Mouse (Mus musculus) hindbrain, embryonic 14.5 days (tissue): ENCODE measurements around the gene Carmil2. TPM values are rescaled to one million over a fixed set of nuclear protein-coding genes. Genes with fewer than 3 reads are reported as not detected.

Experiments
- ATAC-seq: fragments of 200-750 bp; cut with Nextera tagmentation; 2 replicates; pipeline ENCODE4 v1.8.0; 2017; ENCODE audit warnings: moderate number of reproducible peaks, mild to moderate bottlenecking, moderate TSS enrichment, moderate library complexity; ENCODE audit not compliant: low FRiP score
- DNase-seq: peaks from one replicate; pipeline ENCODE4 v3.0.0-alpha.2; 2015; ENCODE audit warnings: low spot score
- H3K27ac ChIP-seq: fragments of 300-500 bp; sonication (generic); 2 replicates; pipeline ENCODE4 v1.5.1; 2014; ENCODE audit warnings: mild to moderate bottlenecking, moderate library complexity
- H3K27me3 ChIP-seq: fragments of 300-500 bp; sonication (generic); 2 replicates; pipeline ENCODE4 v1.6.1; 2014; ENCODE audit warnings: mild to moderate bottlenecking, low read length, mixed read lengths; ENCODE audit not compliant: control insufficient read depth, insufficient read depth
- H3K36me3 ChIP-seq: fragments of 300-500 bp; sonication (generic); replicated peaks from 2 replicates; pipeline ENCODE4 v1.6.1; 2014; ENCODE audit not compliant: control insufficient read depth, insufficient read depth
- H3K4me1 ChIP-seq: fragments of 300-500 bp; sonication (generic); replicated peaks from 2 replicates; pipeline ENCODE4 v1.6.1; 2014; ENCODE audit warnings: antibody characterized with exemption, low read length, mixed read lengths; ENCODE audit not compliant: control insufficient read depth, insufficient read depth
- H3K4me2 ChIP-seq: fragments of 300-500 bp; sonication (generic); replicated peaks from 2 replicates; pipeline ENCODE4 v1.6.1; 2014; ENCODE audit warnings: mild to moderate bottlenecking, moderate library complexity
- H3K4me3 ChIP-seq: fragments of 300-500 bp; sonication (generic); replicated peaks from 2 replicates; pipeline ENCODE4 v1.5.1; 2014; ENCODE audit warnings: mild to moderate bottlenecking, low read length
- H3K9ac ChIP-seq: fragments of 300-500 bp; sonication (generic); 2 replicates; pipeline ENCODE4 v1.6.1; 2014
- H3K9me3 ChIP-seq: fragments of 300-500 bp; sonication (generic); 2 replicates; pipeline ENCODE4 v1.6.1; 2016; ENCODE audit warnings: low read length; ENCODE audit not compliant: control insufficient read depth
- WGBS: fragments of 180-500 bp; shearing (Covaris S2); extraction: QIAGEN DNeasy Blood & Tissue Kit; methylation state at CpG from one replicate; pipeline ENCODE4 v1.1.7; 2014; 5-methylcytosine and 5-hydroxymethylcytosine counted together
- polyA plus RNA-seq: library from polyadenylated mRNA; unstranded; fragments of >200 nt; fragmentation: Nextera tagmentation; extraction: Ambion mirVana; gene quantifications from 2 replicates; pipeline ENCODE4 v1.2.1, GENCODE M21; 2014

Gene Carmil2
- polyA plus RNA-seq, 1 experiment from 2014 or later: 22.3 TPM

DNA sequence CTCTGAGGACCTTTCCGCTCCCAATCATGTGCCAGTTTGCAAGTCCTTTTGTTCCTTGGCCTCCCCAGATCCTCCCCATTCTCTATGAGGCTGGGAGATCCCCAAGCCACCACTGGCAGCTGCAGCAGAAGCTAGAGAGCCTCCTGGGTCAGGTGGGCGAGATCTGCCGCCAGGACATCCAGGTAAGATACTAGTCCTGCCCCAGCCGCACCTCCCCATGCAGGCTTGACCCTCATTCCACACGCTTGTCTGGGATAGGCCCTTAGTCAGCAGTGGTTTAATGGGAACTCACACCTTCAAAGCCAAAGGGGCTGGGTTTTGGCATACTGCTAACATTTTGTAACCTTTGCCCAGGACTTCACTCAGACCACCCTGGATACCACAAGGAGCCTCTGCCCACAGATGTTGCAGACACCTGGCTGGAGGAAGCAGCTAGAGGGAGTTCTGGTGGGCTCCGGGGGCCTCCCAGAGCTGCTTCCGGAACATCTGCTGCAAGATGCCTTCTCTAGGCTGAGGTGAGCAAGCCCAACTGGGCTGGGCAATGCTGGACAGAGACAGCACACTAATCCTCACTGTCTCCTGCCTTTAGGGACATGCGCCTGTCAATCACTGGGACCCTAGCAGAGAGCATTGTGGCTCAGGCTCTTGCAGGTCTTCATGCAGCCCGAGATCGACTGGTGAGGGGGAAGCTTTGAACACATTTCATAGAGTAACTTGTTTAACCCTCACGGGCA is 6.5 kb downstream of the Carmil2 start:
- Histone ChIP-seq H3K4me3 (no peak overlapping the region), H3K9ac (no peak overlapping the region), H3K9me3 (no peaks in the 10 kb centered on the region), H3K27ac (no peak overlapping the region), H3K36me3 (peaks cover 25% of the 10 kb centered on the region), H3K4me1 (peaks cover 13% of the 10 kb centered on the region), H3K27me3 (no peaks in the 10 kb centered on the region), H3K4me2 (no peak overlapping the region)
- DNase-seq (no peak), ATAC-seq (no peak)
- WGBS: 93% methylated on average over 11 of the region's 11 CpGs

DNA sequence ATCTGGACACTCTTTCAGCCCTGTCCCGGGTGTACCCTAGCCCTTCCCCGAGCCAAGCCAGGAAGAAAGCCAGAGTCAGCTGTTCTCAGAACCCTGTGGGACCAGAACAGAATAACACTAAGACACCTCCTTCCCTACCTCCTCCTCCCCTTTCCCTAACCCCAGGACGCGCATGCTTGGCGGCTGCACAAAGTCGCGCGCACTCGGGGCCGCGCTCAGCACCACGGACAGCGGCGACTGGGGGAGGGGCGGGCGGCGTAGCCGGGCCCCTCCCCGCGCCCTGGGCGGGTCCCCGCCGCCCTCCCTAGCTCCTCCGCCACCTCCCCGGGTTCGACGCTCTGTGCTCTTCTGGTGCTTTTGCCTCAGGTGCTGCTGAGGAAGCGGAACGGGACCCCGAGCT is 7.6 kb downstream of the Carmil2 start:
- Histone ChIP-seq H3K9ac (peak overlapping the region; percentile 81), H3K36me3 (peaks cover 36% of the 10 kb centered on the region), H3K4me2 (peak overlapping the region; percentile 62), H3K27me3 (no peaks in the 10 kb centered on the region), H3K4me3 (peak overlapping the region; percentile 60), H3K9me3 (no peaks in the 10 kb centered on the region), H3K4me1 (peaks cover 13% of the 10 kb centered on the region), H3K27ac (peak overlapping the region; percentile 88)
- WGBS: 1% methylated on average over 30 of the region's 30 CpGs
- peak; percentile 85 for DNase-seq
- peak; percentile 70 for ATAC-seq

GRCm38 (mm10) chr8:105694051-105694799 is 8.2 kb downstream of the Carmil2 start:
- Histone ChIP-seq H3K27ac (peak overlapping the region; percentile 88), H3K4me3 (peak overlapping the region; percentile 60), H3K4me1 (peaks cover 13% of the 10 kb centered on the region), H3K9ac (peak overlapping the region; percentile 81), H3K4me2 (peak overlapping the region; percentile 62), H3K27me3 (no peaks in the 10 kb centered on the region), H3K36me3 (peaks cover 39% of the 10 kb centered on the region), H3K9me3 (no peaks in the 10 kb centered on the region)
- DNase-seq (no peak), ATAC-seq (peak; percentile 54)
- WGBS: 4% methylated on average over 40 of the region's 40 CpGs

DNA sequence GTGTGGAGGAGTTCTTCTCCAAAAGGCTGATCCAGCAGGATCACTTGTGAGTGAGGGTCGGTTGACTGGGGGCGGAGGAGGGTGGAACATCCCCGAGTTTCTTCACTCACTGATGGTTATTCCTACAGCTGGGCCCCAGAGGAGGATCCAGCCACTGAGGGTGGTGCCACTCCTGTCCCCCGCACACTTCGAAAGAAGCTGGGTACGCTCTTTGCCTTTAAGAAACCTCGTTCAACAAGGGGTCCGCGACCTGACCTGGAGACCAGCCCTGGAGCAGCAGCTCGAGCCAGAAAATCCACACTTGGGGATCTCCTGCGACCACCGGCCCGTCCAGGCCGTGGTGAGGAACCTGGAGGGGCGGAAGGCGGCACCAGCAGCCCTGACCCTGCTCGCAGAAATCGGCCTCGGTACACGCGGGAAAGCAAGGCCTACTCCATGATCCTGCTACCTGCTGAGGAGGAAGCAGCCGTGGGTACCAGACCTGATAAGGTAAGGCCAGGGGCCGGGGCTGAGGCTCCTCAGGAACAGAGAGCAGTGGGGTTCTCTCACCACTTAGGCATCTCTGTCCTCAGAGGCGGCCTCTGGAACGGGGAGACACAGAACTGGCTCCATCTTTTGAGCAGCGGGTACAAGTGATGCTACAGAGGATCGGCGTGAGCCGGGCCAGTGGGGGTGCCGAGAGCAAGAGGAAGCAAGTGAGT is 9.2 kb downstream of the Carmil2 start:
- H3K4me2 ChIP-seq: peak overlapping the region; percentile 62
- H3K27me3 ChIP-seq: no peaks in the 10 kb centered on the region
- peak overlapping the region; percentile 88 for H3K27ac ChIP-seq
- WGBS: 81% methylated on average over 30 of the region's 30 CpGs
- peaks cover 44% of the 10 kb centered on the region for H3K36me3 ChIP-seq
- H3K9me3 ChIP-seq: no peaks in the 10 kb centered on the region
- peak overlapping the region; percentile 81 for H3K9ac ChIP-seq
- no peak for DNase-seq
- H3K4me3 ChIP-seq: peak overlapping the region; percentile 60
- ATAC-seq: no peak
- peaks cover 18% of the 10 kb centered on the region for H3K4me1 ChIP-seq

DNA sequence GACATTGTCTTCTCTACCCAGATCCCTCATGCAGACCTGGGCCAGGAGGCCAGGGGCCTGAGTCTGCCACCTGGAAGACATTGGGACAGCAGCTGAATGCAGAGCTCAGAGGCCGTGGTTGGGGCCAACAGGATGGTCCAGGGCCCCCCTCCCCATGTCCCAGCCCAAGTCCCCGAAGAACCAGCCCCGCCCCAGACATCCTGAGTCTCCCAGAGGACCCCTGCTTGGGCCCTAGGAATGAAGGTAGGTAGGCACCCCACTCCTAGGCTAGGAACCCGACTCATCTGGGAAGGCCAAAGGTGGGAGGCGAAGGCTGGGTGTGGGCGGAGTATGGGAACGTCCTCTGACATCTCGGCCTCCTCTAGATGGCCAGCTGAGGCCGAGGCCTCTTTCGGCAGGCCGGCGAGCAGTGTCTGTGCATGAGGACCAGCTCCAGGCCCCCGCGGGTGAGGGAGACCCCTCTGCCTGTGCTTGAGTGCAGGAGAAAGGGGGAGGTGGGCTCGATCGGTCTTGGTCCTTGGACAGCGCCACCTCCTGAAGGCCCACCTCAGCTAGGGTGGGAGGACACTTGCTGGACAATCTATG is 11.2 kb downstream of the Carmil2 start:
- H3K4me2 ChIP-seq: no peak overlapping the region
- no peaks in the 10 kb centered on the region for H3K9me3 ChIP-seq
- no peak overlapping the region for H3K9ac ChIP-seq
- WGBS: 93% methylated on average over 17 of the region's 17 CpGs
- ATAC-seq (no peak), DNase-seq (no peak)
- H3K4me1 ChIP-seq: peaks cover 25% of the 10 kb centered on the region
- H3K27ac ChIP-seq: no peak overlapping the region
- peaks cover 44% of the 10 kb centered on the region for H3K36me3 ChIP-seq
- H3K27me3 ChIP-seq: no peaks in the 10 kb centered on the region
- H3K4me3 ChIP-seq: no peak overlapping the region

- Histone ChIP-seq H3K9ac (no peak overlapping the region), H3K4me1 (peaks cover 27% of the 10 kb centered on the region), H3K27me3 (no peaks in the 10 kb centered on the region), H3K4me2 (no peak overlapping the region), H3K27ac (no peak overlapping the region), H3K4me3 (no peak overlapping the region), H3K36me3 (peaks cover 55% of the 10 kb centered on the region), H3K9me3 (no peaks in the 10 kb centered on the region)
- WGBS: 92% methylated on average over 5 of the region's 5 CpGs
- DNase-seq (no peak), ATAC-seq (no peak)
These were observed 12.7 kb downstream of the Carmil2 start for GRCm38 (mm10) chr8:105698734-105699133.

- no peaks in the 10 kb centered on the region for H3K27me3 ChIP-seq
- H3K4me2 ChIP-seq: peak overlapping the region; percentile 80
- no peak for DNase-seq
- ATAC-seq: no peak
- 89% methylated on average over 11 of the region's 11 CpGs for WGBS
- peaks cover 57% of the 10 kb centered on the region for H3K36me3 ChIP-seq
- no peaks in the 10 kb centered on the region for H3K9me3 ChIP-seq
- H3K27ac ChIP-seq: no peak overlapping the region
- peak overlapping the region; percentile 65 for H3K4me3 ChIP-seq
- peak overlapping the region; percentile 71; the same call in 1 of the 2 replicates for H3K9ac ChIP-seq
- H3K4me1 ChIP-seq: peaks cover 25% of the 10 kb centered on the region
These were observed 13.6 kb downstream of the Carmil2 start for GRCm38 (mm10) chr8:105699488-105700215.

DNA sequence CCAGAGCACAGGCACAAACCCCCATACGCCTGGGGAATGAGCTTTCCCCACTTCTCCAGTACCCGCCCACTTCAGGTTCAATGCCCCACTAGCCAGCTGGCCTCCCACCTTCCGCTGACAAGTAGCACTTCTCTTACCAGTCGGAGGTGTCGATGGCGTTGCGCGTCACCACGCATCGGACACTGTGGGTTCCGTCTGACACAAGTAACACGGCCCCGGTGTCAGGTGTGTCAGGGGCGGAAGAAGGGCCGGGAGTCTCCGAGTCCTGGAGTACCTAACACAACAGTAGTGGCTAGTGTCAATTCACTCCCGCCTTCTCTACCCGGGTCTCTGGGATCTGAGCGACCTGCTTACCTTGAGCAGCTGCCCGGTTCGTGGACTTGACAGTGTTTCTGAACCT is 14.5 kb downstream of the Carmil2 start:
- peak; percentile 34 for DNase-seq
- Histone ChIP-seq H3K9ac (peak overlapping the region; percentile 71), H3K4me3 (peak overlapping the region; percentile 65), H3K36me3 (peaks cover 52% of the 10 kb centered on the region), H3K27me3 (no peaks in the 10 kb centered on the region), H3K4me2 (peak overlapping the region; percentile 80), H3K9me3 (no peaks in the 10 kb centered on the region), H3K27ac (peak overlapping the region; percentile 91; the same call in 1 of the 2 replicates), H3K4me1 (peaks cover 16% of the 10 kb centered on the region)
- peak; percentile 56 for ATAC-seq
- WGBS: under 1% methylated on average over 21 of the region's 21 CpGs
